Mouse (Mus musculus) liver, embryonic 14 days (tissue): ENCODE results near the gene Gzf1. TPM values are rescaled to one million over a fixed set of nuclear protein-coding genes. Genes with fewer than 3 reads are reported as not detected.

ENCODE experiments used
- polyA plus RNA-seq: library from polyadenylated mRNA; depleted of rRNA; stranded (reverse); fragments of >200 nt; gene quantifications from 2 replicates; pipeline ENCODE4 v1.2.3, GENCODE M21; 2012; rRNA removed

Gene Gzf1
- polyA plus RNA-seq: 5.4 and 5.9 TPM in 2 replicates

DNA sequence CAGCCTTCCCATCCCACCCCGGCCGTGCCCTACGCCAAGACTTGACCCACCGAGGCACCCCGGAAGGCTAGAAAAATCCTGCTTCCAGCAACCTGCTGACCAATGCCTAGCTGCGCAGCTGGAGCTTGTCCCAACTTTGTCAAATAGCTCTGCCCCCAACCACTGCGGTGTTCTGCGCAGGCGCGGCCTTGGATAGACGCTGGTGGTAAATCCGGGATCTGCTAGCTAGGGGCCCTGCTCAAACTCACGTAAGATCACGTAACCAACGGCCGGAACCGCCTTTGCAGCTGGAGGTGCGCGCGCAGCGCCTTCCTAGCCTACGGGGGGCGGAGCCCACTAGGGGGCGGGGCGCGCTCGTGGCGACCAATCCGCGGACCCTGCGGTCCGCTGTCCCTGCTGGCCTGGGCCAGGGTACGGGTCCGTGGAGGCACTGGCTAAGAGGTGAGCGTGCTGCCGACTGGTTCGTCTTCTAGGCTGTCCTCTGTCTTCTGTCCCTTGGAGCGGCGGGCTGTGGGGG, at the start of gene Gzf1:
TSS of gene Gzf1 (plus strand) at position 249 of the 517 bp plus-strand sequence.

DNA sequence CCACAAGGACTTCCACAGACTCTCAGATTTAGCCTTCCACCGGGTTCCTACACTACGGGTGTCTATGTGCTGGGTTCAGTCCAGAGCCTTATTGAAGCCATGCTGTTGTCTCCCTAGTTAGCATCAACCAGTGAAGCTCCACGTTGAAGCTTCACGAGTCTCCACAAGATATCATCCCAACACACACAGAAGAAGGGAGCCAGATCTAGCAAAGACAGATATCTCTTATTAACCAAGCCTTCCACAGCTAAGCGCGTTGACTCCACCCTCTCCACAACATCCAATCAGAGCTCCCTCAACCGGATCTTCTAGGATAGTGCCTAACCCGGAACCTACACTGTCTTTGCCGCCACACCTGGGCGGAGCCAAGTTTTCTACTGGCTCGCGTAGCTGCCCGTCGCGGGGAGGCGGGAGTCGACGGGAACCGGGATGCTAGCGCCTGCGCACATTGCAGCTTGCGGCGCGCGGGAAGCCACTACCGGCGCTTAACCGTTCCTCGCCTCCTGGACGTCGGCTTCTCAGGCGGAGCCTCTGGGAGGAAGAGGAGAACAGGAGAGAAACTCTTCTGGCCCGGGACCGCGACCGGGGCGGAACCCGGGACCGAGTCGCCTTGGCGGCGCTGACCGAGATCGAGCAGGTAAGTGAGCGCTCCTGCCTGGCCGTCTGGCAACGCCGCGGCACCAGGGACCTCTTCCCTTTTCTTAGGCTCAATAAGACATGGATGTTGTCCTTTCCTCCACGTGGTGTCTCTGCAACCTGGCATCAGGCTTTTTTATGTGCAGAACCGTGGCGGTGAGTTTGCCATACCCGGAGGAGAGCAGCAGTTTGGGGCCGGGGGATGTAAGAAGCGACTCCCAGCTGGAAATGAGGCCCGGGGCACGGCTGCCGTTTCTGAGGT, 8.4 kb upstream of the Gzf1 start, which contains the start of gene Nxt1:
TSS of gene Nxt1 (plus strand) at position 403 of the 898 bp plus-strand sequence.

DNA sequence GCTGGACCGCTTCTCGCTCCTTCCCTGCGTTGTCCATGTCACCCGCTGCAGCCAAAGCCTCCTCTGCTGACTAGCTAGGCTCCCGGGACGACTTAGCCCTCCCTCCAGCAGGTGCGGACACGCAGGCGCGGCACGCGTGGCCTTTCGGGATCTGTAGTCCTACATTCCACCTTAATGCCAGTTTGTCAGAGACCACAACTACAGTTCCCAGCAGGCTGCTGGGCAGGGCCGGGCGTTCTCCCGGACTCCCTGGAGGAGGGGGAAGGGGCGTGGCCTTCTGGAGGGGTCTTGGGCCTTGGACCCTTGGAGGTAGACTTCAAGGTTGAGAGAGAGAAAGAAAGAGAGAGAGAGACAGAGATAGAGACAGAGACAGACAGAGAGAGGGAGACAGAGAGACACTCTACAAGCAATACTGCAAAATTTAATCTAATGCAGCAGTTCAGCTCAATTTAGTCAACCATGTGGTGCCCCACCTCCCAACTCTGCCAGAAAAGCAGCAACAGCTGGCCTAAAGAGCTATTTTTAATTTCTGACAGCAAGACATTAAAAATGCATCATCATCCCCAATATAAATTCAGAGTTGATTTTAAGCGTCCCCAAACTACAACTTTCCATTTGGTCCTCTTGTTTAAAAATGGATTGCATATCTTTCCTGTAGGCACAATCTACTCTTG, 51.6 kb downstream of the Gzf1 start, which contains the start of gene Napb:
TSS of gene Napb (minus strand) at position 141 of the 674 bp plus-strand sequence.

Other genes starting within 250 kb of the Gzf1 start
- 1.8 and 1.9 TPM in 2 replicates for gene Cd93, start 237.5 kb upstream of the Gzf1 start, polyA plus RNA-seq
- gene Nxt1, start 8.4 kb upstream of the Gzf1 start, polyA plus RNA-seq: 41.6 and 46.7 TPM in 2 replicates
- 0.33 and 0.38 TPM in 2 replicates for gene Napb, start 51.4 kb downstream of the Gzf1 start, polyA plus RNA-seq
- not detected in 2 replicates for gene Cstl1, start 69.3 kb downstream of the Gzf1 start, polyA plus RNA-seq
- not detected in 2 replicates for gene Cst11, start 90.5 kb downstream of the Gzf1 start, polyA plus RNA-seq
- gene 8030411F24Rik, start 101.0 kb downstream of the Gzf1 start, polyA plus RNA-seq: not detected in 2 replicates
- not detected in 2 replicates for gene Cst12, start 108.3 kb downstream of the Gzf1 start, polyA plus RNA-seq
- gene Cst8, start 117.8 kb downstream of the Gzf1 start, polyA plus RNA-seq: 0.08 and 0.09 TPM in 2 replicates
- gene Cst13, start 139.1 kb downstream of the Gzf1 start, polyA plus RNA-seq: not detected in 2 replicates
- 0.09 and 0.14 TPM in 2 replicates for gene Cst9, start 154.1 kb downstream of the Gzf1 start, polyA plus RNA-seq
- gene 9230104L09Rik, start 184.0 kb downstream of the Gzf1 start, polyA plus RNA-seq: not detected in 2 replicates
- 101 and 117 TPM in 2 replicates for gene Cst3, start 194.7 kb downstream of the Gzf1 start, polyA plus RNA-seq